Mouse (Mus musculus) hindbrain, embryonic 12.5 days (tissue): ENCODE measurements at regions not wholly inside any gene's neighbourhood (a gene's known extent, or its start where the extent isn't known, plus 50 kb on each side); places are given as distances from the start of the nearest gene placed in this dataset.

Experiments
- ATAC-seq: fragments of 200-750 bp; cut with Nextera tagmentation; 2 replicates; pipeline ENCODE4 v1.8.0; 2017; ENCODE audit warnings: moderate TSS enrichment; ENCODE audit not compliant: low FRiP score
- H3K27ac ChIP-seq: fragments of 300-500 bp; sonication (generic); 2 replicates; pipeline ENCODE4 v1.5.1; 2016; ENCODE audit warnings: mild to moderate bottlenecking
- H3K27me3 ChIP-seq: fragments of 300-500 bp; sonication (generic); 2 replicates; pipeline ENCODE4 v1.6.1; 2016; ENCODE audit warnings: mild to moderate bottlenecking
- H3K36me3 ChIP-seq: fragments of 300-500 bp; sonication (generic); 2 replicates; pipeline ENCODE4 v1.6.1; 2016; ENCODE audit warnings: mild to moderate bottlenecking
- H3K4me1 ChIP-seq: fragments of 300-500 bp; sonication (generic); 2 replicates; pipeline ENCODE4 v1.6.1; 2016
- H3K4me2 ChIP-seq: fragments of 300-500 bp; sonication (generic); replicated peaks from 2 replicates; pipeline ENCODE4 v1.6.1; 2016; ENCODE audit warnings: mild to moderate bottlenecking
- H3K4me3 ChIP-seq: fragments of 300-500 bp; sonication (generic); 2 replicates; pipeline ENCODE4 v1.5.1; 2016; ENCODE audit warnings: mild to moderate bottlenecking
- H3K9ac ChIP-seq: fragments of 300-500 bp; sonication (generic); 2 replicates; pipeline ENCODE4 v1.6.1; 2016; ENCODE audit warnings: mild to moderate bottlenecking, moderate library complexity
- H3K9me3 ChIP-seq: fragments of 300-500 bp; sonication (generic); replicated peaks from 2 replicates; pipeline ENCODE4 v1.6.1; 2016; ENCODE audit warnings: mild to moderate bottlenecking
- WGBS: fragments of 180-500 bp; shearing (Covaris S2); methylation state at CpG from one replicate; pipeline ENCODE4 v1.1.7; 2016; 5-methylcytosine and 5-hydroxymethylcytosine counted together

GRCm38 (mm10) chr9:40617676-40618062 is 52.7 kb upstream of the Gm21915 start:
- Histone ChIP-seq H3K4me3 (peak overlapping the region; percentile 32; the same call in 1 of the 2 replicates), H3K27ac (peak overlapping the region; percentile 89), H3K4me1 (peaks cover 21% of the 10 kb centered on the region), H3K27me3 (no peaks in the 10 kb centered on the region), H3K4me2 (peak overlapping the region; percentile 61), H3K9ac (peak overlapping the region; percentile 57), H3K36me3 (no peaks in the 10 kb centered on the region), H3K9me3 (no peaks in the 10 kb centered on the region)
- ATAC-seq = 0 out of 2 replicates have a peak, but pooled peaks have one; percentile 18
- WGBS = 27% methylated on average over 10 of the region's 10 CpGs

GRCm38 (mm10) chr9:40617036-40617675 is 53.3 kb upstream of the Gm21915 start:
- Histone ChIP-seq H3K4me2 (peak overlapping the region; percentile 61), H3K27me3 (no peaks in the 10 kb centered on the region), H3K4me3 (peak overlapping the region; percentile 32), H3K36me3 (no peaks in the 10 kb centered on the region), H3K4me1 (peaks cover 21% of the 10 kb centered on the region), H3K9ac (peak overlapping the region; percentile 57), H3K9me3 (no peaks in the 10 kb centered on the region), H3K27ac (peak overlapping the region; percentile 89)
- WGBS = 1% methylated on average over 20 of the region's 20 CpGs
- ATAC-seq = peak; percentile 86

DNA sequence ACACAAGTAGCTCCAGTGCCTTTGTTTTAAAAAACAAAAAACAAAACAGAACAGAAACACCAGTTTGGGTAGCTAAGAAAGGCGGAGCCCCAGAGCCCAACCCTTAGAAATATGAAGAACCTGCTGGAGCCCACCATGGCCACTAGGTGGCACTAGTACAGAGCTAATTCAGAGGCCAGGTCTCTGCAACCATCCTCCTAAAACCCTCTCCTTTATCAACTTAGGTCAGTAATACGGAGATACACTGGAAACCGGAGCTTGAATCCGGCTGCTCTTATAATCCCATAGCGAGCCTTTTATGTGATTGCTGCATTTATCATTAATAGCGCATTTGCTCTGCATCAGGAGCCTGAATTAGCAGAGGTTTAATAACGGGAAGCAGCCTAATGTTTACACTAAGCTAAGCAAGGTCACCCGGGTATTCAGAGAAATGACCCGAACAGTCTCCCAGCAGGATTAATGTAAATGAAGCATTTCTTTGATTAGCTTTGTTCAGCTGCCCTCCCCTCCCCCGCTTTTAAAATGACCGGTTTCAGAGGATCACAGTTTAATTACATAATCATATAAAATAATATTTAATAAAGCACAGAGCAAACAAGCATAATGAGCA is 53.9 kb upstream of the Gm21915 start:
- ATAC-seq = peak; percentile 81
- Histone ChIP-seq H3K9ac (peak overlapping the region; percentile 57), H3K27ac (peak overlapping the region; percentile 89), H3K36me3 (no peaks in the 10 kb centered on the region), H3K4me3 (peak overlapping the region; percentile 32), H3K9me3 (no peaks in the 10 kb centered on the region), H3K4me1 (peaks cover 21% of the 10 kb centered on the region), H3K4me2 (peak overlapping the region; percentile 61), H3K27me3 (no peaks in the 10 kb centered on the region)
- WGBS = 4% methylated on average over 11 of the region's 11 CpGs

DNA sequence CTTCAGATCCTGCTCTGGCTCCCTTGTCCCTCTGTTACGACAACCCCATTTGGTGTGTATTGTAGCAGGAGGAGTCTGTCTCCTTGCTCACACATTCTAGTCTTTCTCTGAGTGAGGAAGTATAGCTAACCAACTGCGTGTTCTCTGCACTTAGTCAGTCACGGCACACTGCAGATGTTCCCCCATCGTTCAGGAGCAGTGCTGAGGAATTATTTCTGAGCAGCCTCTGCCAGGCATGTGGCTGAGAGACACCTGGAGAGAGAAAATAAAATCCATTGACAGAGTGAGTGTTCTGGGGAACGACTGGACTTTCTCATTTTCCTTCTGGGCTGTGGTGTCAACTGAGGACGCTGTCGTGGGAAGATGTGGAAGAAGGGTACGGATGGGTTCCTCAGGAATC is 54.5 kb upstream of the Gm21915 start:
- no peak overlapping the region for H3K4me2 ChIP-seq
- no peaks in the 10 kb centered on the region for H3K9me3 ChIP-seq
- H3K9ac ChIP-seq = no peak overlapping the region
- H3K27ac ChIP-seq = peak overlapping the region; percentile 89; the same call in 1 of the 2 replicates
- 35% methylated on average over 8 of the region's 8 CpGs for WGBS
- peaks cover 21% of the 10 kb centered on the region for H3K4me1 ChIP-seq
- H3K36me3 ChIP-seq = no peaks in the 10 kb centered on the region
- ATAC-seq = 0 out of 2 replicates have a peak, but pooled peaks have one; percentile 4
- no peaks in the 10 kb centered on the region for H3K27me3 ChIP-seq
- no peak overlapping the region for H3K4me3 ChIP-seq

GRCm38 (mm10) chr9:40614071-40614470 is 56.3 kb upstream of the Gm21915 start:
- H3K27me3 ChIP-seq = no peaks in the 10 kb centered on the region
- no peak overlapping the region for H3K27ac ChIP-seq
- peaks cover 21% of the 10 kb centered on the region for H3K4me1 ChIP-seq
- no peak overlapping the region for H3K4me2 ChIP-seq
- H3K36me3 ChIP-seq = no peaks in the 10 kb centered on the region
- ATAC-seq = no peak
- H3K9me3 ChIP-seq = no peaks in the 10 kb centered on the region
- H3K9ac ChIP-seq = no peak overlapping the region
- no peak overlapping the region for H3K4me3 ChIP-seq
- 68% methylated on average over 5 of the region's 5 CpGs for WGBS

GRCm38 (mm10) chr9:40613182-40613581 is 57.2 kb upstream of the Gm21915 start:
- Histone ChIP-seq H3K9me3 (no peaks in the 10 kb centered on the region), H3K4me1 (peaks cover 21% of the 10 kb centered on the region), H3K4me2 (no peak overlapping the region), H3K27ac (no peak overlapping the region), H3K4me3 (no peak overlapping the region), H3K36me3 (no peaks in the 10 kb centered on the region), H3K27me3 (no peaks in the 10 kb centered on the region), H3K9ac (no peak overlapping the region)
- WGBS = 90% methylated on average over 4 of the region's 4 CpGs
- ATAC-seq = no peak

- Histone ChIP-seq H3K27ac (no peak overlapping the region), H3K36me3 (no peaks in the 10 kb centered on the region), H3K4me3 (no peak overlapping the region), H3K4me1 (peaks cover 22% of the 10 kb centered on the region), H3K4me2 (no peak overlapping the region), H3K27me3 (no peaks in the 10 kb centered on the region), H3K9ac (no peak overlapping the region), H3K9me3 (no peaks in the 10 kb centered on the region)
- 92% methylated on average over 1 of the region's 1 CpGs for WGBS
- no peak for ATAC-seq
Observed at GRCm38 (mm10) chr9:40612755-40613154, 57.7 kb upstream of the Gm21915 start.

DNA sequence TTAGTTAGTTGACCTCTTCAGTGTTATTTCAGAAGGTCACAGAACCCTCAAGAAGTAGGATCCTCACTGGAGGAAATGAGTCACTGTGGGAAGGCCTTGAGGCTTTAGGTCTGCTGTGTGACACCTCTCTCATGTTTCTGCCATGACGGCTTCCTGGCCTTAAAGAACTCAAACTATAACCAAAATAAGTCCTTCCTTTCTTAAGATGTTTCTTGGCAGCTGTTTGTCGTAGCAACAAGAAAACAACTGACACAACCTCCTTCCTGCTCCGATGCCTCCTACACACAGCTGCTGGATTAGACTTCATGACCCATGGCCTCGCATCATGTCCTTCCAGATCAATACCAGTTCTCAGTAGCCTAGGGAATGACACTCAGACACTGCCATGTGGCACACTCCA is 58.1 kb upstream of the Gm21915 start:
- Histone ChIP-seq H3K4me3 (no peak overlapping the region), H3K4me1 (peaks cover 18% of the 10 kb centered on the region), H3K9ac (no peak overlapping the region), H3K27ac (no peak overlapping the region), H3K36me3 (no peaks in the 10 kb centered on the region), H3K9me3 (no peaks in the 10 kb centered on the region), H3K27me3 (no peaks in the 10 kb centered on the region), H3K4me2 (no peak overlapping the region)
- no peak for ATAC-seq
- WGBS = 91% methylated on average over 4 of the region's 4 CpGs

DNA sequence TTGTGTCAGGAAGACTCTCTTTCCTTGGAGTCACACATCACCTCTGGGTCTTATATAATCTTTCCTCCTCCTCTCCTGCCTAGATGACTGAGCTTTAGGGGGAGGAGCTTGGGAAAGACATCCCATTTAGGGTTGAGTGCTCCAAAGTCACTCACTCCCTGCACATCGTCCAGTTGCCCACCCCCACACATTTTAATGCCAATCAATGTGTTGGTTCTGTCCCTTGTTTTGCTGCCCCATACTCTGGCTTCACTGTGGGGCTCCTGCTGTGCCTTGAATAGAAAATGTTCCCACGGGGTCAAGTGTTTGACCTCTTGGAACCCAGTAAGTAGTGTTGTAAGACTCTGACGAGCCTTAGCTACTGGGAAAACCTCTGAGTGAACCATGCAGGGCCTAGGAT is 58.8 kb upstream of the Gm21915 start:
- Histone ChIP-seq H3K4me3 (no peak overlapping the region), H3K4me2 (no peak overlapping the region), H3K9ac (no peak overlapping the region), H3K27me3 (no peaks in the 10 kb centered on the region), H3K9me3 (no peaks in the 10 kb centered on the region), H3K36me3 (no peaks in the 10 kb centered on the region), H3K27ac (no peak overlapping the region), H3K4me1 (peaks cover 14% of the 10 kb centered on the region; the same call in 1 of the 2 replicates)
- no peak for ATAC-seq
- 39% methylated on average over 3 of the region's 3 CpGs for WGBS

DNA sequence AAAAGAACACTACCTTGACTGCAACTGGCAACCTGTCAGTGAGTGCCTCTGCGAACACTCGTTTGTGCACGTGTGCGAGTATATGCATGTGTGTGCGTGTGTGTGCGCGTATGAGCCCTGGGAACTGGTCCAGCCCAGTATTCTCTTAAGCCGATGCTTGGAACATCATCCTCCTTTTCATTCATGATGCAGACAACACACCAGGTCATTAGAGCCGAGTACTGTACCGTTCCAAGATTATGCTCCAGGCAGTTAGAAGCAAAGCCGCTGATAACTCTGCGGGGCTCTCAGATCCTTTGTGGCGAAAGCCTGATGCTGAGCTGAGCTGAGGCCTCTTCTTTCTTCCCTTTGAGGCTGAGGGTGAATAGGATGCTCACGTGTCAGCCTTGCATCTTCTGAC is 61.8 kb upstream of the Gm21915 start:
- no peak overlapping the region for H3K9ac ChIP-seq
- WGBS = 83% methylated on average over 14 of the region's 14 CpGs
- no peak for ATAC-seq

GRCm38 (mm10) chr9:40607941-40608340 is 62.5 kb upstream of the Gm21915 start:
- H3K27me3 ChIP-seq = no peaks in the 10 kb centered on the region
- no peaks in the 10 kb centered on the region for H3K9me3 ChIP-seq
- H3K9ac ChIP-seq = no peak overlapping the region
- no peak overlapping the region for H3K4me3 ChIP-seq
- H3K27ac ChIP-seq = no peak overlapping the region
- H3K36me3 ChIP-seq = no peaks in the 10 kb centered on the region
- ATAC-seq = no peak
- no peak overlapping the region for H3K4me2 ChIP-seq
- 0 out of 2 replicates have a peak, but pooled peaks cover 3% of the 10 kb centered on the region for H3K4me1 ChIP-seq
- 90% methylated on average over 18 of the region's 18 CpGs for WGBS

More for the DNA sequence above, 61.8 kb upstream of the Gm21915 start:
- no peak overlapping the region for H3K4me3 ChIP-seq
- 0 out of 2 replicates have a peak, but pooled peaks cover 3% of the 10 kb centered on the region for H3K4me1 ChIP-seq
- H3K36me3 ChIP-seq = no peaks in the 10 kb centered on the region
- no peak overlapping the region for H3K27ac ChIP-seq
- no peak overlapping the region for H3K4me2 ChIP-seq
- H3K27me3 ChIP-seq = no peaks in the 10 kb centered on the region
- H3K9me3 ChIP-seq = no peaks in the 10 kb centered on the region

DNA sequence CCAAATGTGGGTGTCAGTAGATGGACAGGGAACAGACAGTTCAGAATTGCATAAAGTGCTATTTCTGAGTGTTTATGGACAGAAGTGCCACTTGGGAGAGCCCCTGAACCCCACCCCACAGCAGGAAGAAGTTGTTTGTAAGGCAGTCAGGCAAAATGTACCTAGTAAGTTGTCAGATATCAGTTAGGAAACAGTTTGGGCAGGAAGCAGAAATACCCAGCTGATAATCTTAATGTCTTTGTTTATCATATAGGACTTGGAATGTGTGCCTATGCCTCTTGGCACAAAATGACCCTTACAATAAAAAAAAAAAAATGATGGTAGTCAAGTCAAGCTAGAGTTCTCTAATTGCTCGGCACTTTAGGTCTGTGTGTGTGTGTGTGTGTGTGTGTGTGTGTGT is 66.9 kb upstream of the Gm21915 start:
- no peak overlapping the region for H3K4me2 ChIP-seq
- H3K36me3 ChIP-seq = no peaks in the 10 kb centered on the region
- no peak overlapping the region for H3K9ac ChIP-seq
- 0 out of 2 replicates have a peak, but pooled peaks cover 3% of the 10 kb centered on the region for H3K4me1 ChIP-seq
- no peaks in the 10 kb centered on the region for H3K9me3 ChIP-seq
- 87% methylated on average over 1 of the region's 1 CpGs for WGBS
- H3K27me3 ChIP-seq = no peaks in the 10 kb centered on the region
- ATAC-seq = no peak
- no peak overlapping the region for H3K4me3 ChIP-seq
- no peak overlapping the region for H3K27ac ChIP-seq

GRCm38 (mm10) chr9:40598431-40598831 is 67.2 kb upstream of the Gramd1b start:
- no peak for ATAC-seq
- Histone ChIP-seq H3K27ac (no peak overlapping the region), H3K4me1 (no peaks in the 10 kb centered on the region), H3K4me3 (no peak overlapping the region), H3K9me3 (no peaks in the 10 kb centered on the region), H3K36me3 (no peaks in the 10 kb centered on the region), H3K9ac (no peak overlapping the region), H3K4me2 (no peak overlapping the region), H3K27me3 (no peaks in the 10 kb centered on the region)
- WGBS = 84% methylated on average over 7 of the region's 7 CpGs
